Mouse (Mus musculus): ENCODE results near the gene Olfr1338.
"Not testable (repeated sequence)": the region's sequence is repeated elsewhere in the genome, so short reads cannot be mapped to it uniquely, and the experiment has no call there.

Gene Olfr1338

DNA sequence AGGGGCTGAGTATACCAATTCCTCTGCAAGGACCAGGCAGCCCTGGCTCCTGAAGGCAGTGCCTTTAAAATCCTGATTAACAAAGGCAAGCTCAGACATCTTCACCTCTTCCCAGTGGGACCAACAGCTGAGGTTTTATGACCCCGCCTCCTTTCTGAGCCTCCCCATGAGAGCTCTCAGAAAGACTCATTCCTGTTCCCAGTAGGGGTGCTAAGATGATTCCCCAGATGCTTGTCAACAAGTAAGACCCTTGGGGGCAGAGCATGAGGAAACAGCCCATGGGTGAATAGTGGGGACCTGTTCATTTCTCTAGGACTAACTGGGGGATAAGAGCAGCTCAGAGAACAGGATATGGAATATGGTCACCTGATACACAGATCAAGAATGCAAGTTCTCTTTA lies at the start of gene Olfr1338:
TSS of gene Olfr1338 (minus strand) at position 101 of the 400 bp plus-strand sequence.
- no peak for DNase-seq

DNA sequence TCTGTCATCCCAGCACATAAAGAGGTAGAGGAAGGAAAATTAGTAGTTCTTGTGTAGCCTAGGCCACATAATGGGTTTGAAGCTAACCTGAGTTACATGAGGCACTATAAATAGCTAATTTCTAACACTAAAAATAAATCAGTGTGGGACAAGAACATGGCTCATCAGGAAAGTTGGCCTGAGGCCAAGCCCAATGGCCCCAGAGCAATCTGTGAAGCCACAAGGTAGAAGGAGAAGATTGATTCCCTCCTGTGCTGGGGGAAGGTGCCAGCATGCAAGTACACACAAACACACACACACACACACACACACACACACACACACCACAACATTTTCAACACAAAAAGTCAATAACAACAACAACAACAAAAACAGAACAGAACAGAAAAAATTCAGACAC lies 34.3 kb upstream of the Olfr1338 start:
- DNase-seq, result not testable (repeated sequence)

DNA sequence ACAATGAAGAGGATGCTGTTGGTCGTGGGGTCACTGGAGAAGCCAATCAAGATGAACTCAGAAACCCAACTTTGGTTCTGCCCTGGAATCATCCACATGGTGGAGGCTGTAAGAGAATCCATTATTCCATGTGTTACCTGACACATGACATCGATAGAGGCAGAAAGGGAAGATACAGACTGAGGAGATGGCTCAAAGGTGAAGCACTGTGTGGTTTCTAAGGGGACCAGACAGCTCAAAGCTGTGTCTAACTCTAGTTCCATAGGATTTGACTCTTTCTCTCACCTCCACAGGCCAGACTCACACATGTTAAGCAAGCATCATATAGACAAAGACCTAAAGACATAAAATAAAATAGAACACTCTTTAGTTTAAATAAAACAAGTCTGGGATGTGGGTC lies 23.9 kb upstream of the Olfr1338 start, which contains the start of gene Olfr1337:
TSS of gene Olfr1337 (minus strand) at position 101 of the 400 bp plus-strand sequence.
- DNase-seq, result no peak

DNA sequence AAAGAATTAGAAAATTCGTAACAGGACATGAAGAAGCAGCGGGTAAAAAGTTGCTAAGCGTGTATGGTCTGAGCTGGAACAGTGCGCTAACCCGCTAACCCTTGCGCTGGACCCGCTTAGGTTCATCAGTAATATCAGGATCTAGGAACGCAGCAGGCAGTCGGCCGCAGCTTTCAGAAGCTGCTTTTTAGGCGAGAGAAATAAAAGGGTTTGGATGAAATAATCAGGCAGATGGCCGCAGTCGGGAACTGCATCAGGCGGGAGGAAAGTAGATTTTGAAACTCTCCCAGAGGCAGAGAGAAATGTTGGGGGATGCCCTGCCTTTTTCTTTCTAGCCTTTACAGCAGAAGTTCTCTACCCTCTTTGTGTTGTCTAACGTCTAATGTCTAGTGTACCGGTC lies 16.7 kb downstream of the Olfr1338 start:
- DNase-seq, result no peak

DNA sequence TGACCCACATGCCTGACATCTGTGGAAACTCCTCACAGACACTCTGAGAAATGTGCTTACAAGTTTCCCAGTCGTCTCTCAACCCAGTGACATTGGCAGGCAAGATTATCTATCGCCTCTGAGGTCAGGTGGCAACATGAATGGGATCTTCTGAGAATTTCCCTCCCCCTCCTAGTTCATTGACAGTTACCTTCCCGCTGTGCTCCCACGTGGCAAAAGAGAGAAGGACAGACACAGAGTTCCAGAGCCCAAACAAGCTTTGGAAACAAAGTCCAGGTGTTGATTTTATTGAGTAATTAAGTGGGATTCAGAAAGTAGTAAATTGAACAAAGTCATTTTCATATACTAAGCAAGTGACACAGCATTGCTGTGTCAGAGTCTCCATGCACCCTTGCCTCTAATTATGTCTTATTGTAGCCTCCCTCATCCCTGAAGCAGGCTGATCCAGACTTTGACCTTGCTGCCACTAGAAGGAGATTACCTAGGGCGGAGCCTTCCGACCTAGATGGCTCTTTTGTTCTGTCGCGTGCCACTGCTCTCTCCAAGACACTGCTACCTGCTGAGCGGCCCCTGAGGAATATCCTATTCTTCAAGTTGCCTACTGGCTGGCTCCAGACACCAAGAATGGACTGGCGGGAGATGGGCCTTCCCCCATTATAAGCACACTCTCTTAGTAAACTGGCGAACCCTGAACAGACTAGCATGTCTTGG lies 17.4 kb downstream of the Olfr1338 start:
- DNase-seq, result no peak

DNA sequence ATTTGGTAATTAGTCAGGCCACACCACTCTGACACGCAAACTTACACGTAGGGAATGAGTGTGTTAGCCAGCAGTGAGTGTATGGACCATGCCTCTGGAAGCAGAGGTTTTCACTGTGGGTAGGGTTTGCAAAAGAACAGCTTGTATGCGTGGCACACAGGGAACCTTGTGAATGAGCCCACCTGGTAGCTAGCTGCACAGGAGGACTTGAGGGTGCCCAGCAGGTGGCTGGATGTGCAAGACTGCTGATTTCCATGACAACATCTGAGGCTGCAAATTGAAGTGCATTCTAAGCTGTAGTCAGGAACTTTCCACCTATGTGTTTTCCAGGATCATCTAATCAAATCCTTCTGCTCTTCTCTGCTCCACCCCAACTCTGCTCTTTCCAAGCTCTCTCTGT lies 19.0 kb downstream of the Olfr1338 start:
- DNase-seq, result no peak

DNA sequence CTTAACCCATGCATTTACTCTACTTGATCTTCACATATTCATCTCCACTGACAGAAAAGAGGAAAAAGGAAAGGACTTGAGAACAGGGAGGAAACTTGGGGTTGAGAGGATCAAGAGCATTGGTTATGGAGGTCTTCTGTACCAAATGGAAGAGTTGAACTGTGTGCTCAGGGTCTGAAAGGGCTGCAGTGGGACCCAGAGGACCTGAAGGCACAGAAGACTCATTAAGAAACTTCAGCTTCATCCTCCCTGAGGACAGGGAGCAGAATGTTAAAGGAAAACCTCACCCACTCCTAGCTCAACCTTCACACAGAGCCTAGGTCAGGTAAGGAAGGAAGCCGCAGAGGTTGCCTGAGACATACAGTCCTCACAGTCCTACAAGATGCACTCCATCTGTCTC lies 26.7 kb downstream of the Olfr1338 start, which contains the start of gene Olfr1339:
TSS of gene Olfr1339 (plus strand) at position 301 of the 400 bp plus-strand sequence.
- no peak for DNase-seq

DNA sequence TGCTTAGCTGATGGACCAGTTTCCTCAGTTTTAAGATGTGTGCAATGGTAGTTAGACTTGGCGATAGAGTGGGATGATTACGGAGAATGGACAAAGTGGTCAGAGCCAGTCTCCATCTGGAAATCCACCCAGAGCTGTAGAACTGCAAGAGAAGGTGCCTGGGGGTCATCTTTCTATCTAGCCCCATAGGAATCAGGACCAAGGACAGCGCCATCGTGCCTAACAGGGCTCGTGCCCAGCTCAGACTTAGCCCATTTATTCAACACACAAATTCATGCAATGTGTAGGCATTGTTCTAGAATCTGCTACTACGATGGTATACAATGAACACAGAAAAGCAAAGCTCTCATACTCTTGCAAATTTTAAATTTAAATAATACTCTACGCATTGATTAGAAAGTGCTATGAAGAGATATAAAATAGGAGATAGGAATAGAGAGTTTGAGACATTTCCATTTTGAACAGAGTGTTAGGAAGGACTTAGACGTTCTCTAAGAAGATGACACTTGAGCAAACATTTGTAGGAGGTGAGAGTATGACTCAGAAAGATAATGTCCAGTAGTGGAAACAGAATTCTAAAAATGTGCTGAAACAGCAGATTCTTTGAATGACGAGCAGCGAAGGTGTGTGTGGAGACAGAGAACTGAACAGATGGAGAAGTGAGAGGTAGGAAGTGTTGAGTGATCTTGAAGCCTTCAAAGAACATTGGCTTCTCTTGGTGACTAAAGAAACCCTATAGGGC lies 36.6 kb downstream of the Olfr1338 start:
- no peak for DNase-seq

DNA sequence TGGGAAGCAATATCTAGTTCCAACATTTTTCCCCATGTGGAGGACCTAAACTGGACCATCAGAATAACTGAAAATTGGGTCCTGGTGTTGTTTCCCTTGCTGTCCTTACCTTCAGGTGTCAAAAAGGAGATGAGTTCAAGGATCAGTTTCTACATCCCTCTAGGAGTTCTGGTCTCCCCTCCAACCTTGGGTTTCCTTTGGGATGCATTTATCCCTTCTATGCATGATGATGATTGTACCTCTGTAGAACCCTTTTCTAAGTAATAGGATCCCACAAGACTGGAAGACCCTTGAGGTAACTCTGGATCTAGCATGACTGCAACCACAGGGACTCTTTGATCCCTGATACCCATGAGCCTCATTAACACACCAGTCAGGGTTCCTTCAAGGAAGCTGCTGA lies 38.7 kb downstream of the Olfr1338 start, which contains the start of gene Olfr1340:
TSS of gene Olfr1340 (plus strand) at position 301 of the 400 bp plus-strand sequence.
- no peak for DNase-seq

DNA sequence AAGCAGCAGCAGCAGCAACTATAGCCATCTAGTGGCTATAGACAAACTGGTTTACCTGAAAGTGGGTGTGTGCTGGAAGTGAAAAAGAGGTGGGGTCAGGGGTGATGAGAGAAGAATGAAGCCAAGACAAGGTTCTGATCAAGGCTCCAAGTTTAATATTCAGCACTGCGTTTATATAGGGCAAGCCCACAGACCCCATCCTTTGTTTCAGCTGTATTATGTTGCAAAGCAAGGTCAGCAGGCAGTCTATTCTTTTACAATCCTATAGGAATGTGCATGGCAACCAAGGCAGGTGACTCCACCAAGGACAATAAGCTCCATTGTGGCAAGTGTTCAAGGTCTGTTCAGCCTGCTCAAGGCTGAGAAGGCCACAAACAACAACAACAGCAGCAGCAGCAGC lies 46.9 kb downstream of the Olfr1338 start:
- no peak for DNase-seq

DNA sequence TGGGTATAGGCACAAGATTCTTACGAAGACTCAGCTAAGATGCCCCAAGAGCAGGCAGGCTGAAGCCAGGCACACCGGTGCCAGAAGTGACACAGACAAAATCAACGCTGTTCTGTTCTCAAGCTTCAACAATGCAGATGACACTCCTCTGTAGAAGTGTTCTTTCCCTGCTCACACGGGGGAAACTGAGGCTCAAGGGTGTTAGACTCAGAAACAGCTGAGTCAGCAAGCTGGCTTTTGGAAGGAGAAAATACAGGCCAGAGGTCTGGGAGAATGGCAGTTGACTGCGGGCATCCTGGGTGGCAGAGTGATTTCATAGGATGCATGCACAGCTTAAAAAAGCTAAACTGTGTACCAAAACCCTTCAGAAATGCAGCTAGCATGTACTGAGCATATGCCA lies 50.5 kb downstream of the Olfr1338 start:
- no peak for DNase-seq

DNA sequence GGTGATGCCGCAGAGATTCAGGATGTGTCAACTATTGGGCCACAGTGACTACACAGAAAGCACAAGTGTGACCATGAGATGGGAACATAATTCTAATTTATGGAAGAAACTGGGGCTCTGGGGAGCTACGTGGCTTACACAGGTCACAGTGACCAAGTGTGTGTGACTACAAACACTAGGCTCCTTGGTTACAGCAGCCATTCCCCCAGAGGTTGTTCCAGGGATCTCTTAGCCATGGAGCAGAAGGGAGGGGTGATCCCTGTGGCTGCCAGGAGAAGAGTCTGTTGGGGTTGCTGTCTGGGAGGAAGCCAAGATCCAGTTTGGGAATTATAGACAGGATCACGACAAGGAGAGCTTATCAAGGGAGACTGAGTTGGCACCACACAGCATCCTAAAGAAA lies 55.3 kb downstream of the Olfr1338 start, which contains the start of gene Olfr1341:
TSS of gene Olfr1341 (plus strand) at position 301 of the 400 bp plus-strand sequence.
- no peak for DNase-seq
